Mouse (Mus musculus) spleen, adult 2 months (tissue): ENCODE data around the gene Smarca4. TPM values are rescaled to one million over a fixed set of nuclear protein-coding genes. Genes with fewer than 3 reads are reported as not detected.
"Not testable (repeated sequence)": the region's sequence is repeated elsewhere in the genome, so short reads cannot be mapped to it uniquely, and the experiment has no call there.

Experiments used
- DNase-seq, 2 experiments: peaks; one replicate each; pipeline versions ENCODE4 v3.0.0 to v3.0.0-alpha.2; 2012 to 2021; ENCODE audit warnings: low spot score in 2 of 2, low read depth in 1 of 2
- H3K27ac ChIP-seq: fragments of 200-500 bp; 2 replicates; pipeline ENCODE4 v1.5.1; 2012; ENCODE audit warnings: low read length, inconsistent platforms; ENCODE audit not compliant: insufficient read depth
- H3K27me3 ChIP-seq: fragments of 200-500 bp; 2 replicates; pipeline ENCODE4 v1.6.1; 2012; ENCODE audit warnings: mild to moderate bottlenecking, moderate library complexity, low read length, inconsistent platforms; ENCODE audit not compliant: control insufficient read depth, insufficient read depth
- H3K36me3 ChIP-seq: fragments of 200-500 bp; 2 replicates; pipeline ENCODE4 v1.6.1; 2012; ENCODE audit warnings: mild to moderate bottlenecking, low read length, inconsistent platforms; ENCODE audit not compliant: control insufficient read depth, insufficient read depth
- H3K4me1 ChIP-seq: fragments of 200-500 bp; 2 replicates; pipeline ENCODE4 v1.6.1; 2011; ENCODE audit warnings: inconsistent platforms; ENCODE audit not compliant: control insufficient read depth, insufficient read depth, insufficient read length
- H3K4me3 ChIP-seq: fragments of 200-500 bp; 2 replicates; pipeline ENCODE4 v1.5.1; 2011; ENCODE audit warnings: mild to moderate bottlenecking, inconsistent platforms; ENCODE audit not compliant: insufficient read depth, insufficient read length; ENCODE audit errors: extremely low read depth
- CTCF ChIP-seq: fragments of 200-500 bp; IDR thresholded peaks from 2 replicates; pipeline ENCODE4 v1.5.1; 2011; ENCODE audit warnings: mild to moderate bottlenecking, inconsistent platforms; ENCODE audit not compliant: insufficient read depth, insufficient read length, insufficient replicate concordance; ENCODE audit errors: extremely low read depth
- POLR2A ChIP-seq: fragments of 200-500 bp; IDR thresholded peaks from 2 replicates; pipeline ENCODE4 v1.6.1; 2011; ENCODE audit warnings: low read depth, low read length, inconsistent platforms
- WGBS: fragments of 180-500 bp; shearing (Covaris S2); methylation state at CpG from one replicate; pipeline ENCODE4 v1.1.7; 2018; 5-methylcytosine and 5-hydroxymethylcytosine counted together
- polyA plus RNA-seq: library from polyadenylated mRNA; depleted of rRNA; stranded (reverse); fragments of >200 nt; gene quantifications from 2 replicates; pipeline ENCODE4 v1.2.3, GENCODE M21; 2012

Smarca4 gene
- polyA plus RNA-seq, 1 experiment, result 30.2 TPM

- H3K27ac ChIP-seq, result no peak overlapping the region
- H3K27me3 ChIP-seq, result no peaks in the 10 kb centered on the region
- TF ChIP-seq CTCF (no peak), POLR2A (no peak)
- DNase-seq, result no peak
- H3K4me3 ChIP-seq, result no peak overlapping the region
- H3K36me3 ChIP-seq, result peaks cover 22% of the 10 kb centered on the region
- H3K4me1 ChIP-seq, result no peaks in the 10 kb centered on the region
Observed at GRCm38 (mm10) chr9:21694071-21694470, 78.1 kb downstream of the Smarca4 start.

GRCm38 (mm10) chr9:21695229-21695792, 79.3 kb downstream of the Smarca4 start:
- no peaks in the 10 kb centered on the region for H3K4me1 ChIP-seq
- peaks cover 27% of the 10 kb centered on the region for H3K36me3 ChIP-seq
- TF ChIP-seq POLR2A, result no peak
- TF ChIP-seq CTCF, result no peak
- WGBS, result 86% methylated on average over 5 of the region's 5 CpGs
- no peak overlapping the region for H3K27ac ChIP-seq
- no peak for DNase-seq
- no peaks in the 10 kb centered on the region for H3K27me3 ChIP-seq
- H3K4me3 ChIP-seq, result no peak overlapping the region

GRCm38 (mm10) chr9:21697121-21697520, 81.2 kb downstream of the Smarca4 start:
- no peak for TF ChIP-seq CTCF
- no peak for TF ChIP-seq POLR2A
- Histone ChIP-seq H3K4me1 (no peaks in the 10 kb centered on the region), H3K27me3 (no peaks in the 10 kb centered on the region), H3K27ac (no peak overlapping the region), H3K4me3 (no peak overlapping the region), H3K36me3 (peaks cover 36% of the 10 kb centered on the region)
- DNase-seq, result no peak
- WGBS, result 86% methylated on average over 6 of the region's 6 CpGs

GRCm38 (mm10) chr9:21699280-21699679, 83.3 kb downstream of the Smarca4 start:
- H3K27me3 ChIP-seq, H3K4me1 ChIP-seq, H3K4me3 ChIP-seq, H3K27ac ChIP-seq, DNase-seq: not testable (repeated sequence)
- H3K36me3 ChIP-seq, result peaks cover 39% of the 10 kb centered on the region
- WGBS, result 90% methylated on average over 6 of the region's 6 CpGs

- Histone ChIP-seq H3K36me3 (peaks cover 41% of the 10 kb centered on the region), H3K4me3 (no peak overlapping the region), H3K27me3 (no peaks in the 10 kb centered on the region), H3K27ac (no peak overlapping the region), H3K4me1 (no peaks in the 10 kb centered on the region)
- TF ChIP-seq CTCF (no peak), POLR2A (no peak)
- WGBS, result 99% methylated on average over 14 of the region's 14 CpGs
- no peak for DNase-seq
Observed at GRCm38 (mm10) chr9:21701091-21701490, 85.1 kb downstream of the Smarca4 start.

- Histone ChIP-seq H3K27ac (no peak overlapping the region), H3K36me3 (peaks cover 38% of the 10 kb centered on the region), H3K4me1 (no peaks in the 10 kb centered on the region), H3K4me3 (no peak overlapping the region), H3K27me3 (no peaks in the 10 kb centered on the region)
- TF ChIP-seq POLR2A (no peak), CTCF (no peak)
- 95% methylated on average over 7 of the region's 7 CpGs for WGBS
- no peak for DNase-seq
Observed at GRCm38 (mm10) chr9:21703494-21703893, 87.5 kb downstream of the Smarca4 start.

- no peak overlapping the region for H3K27ac ChIP-seq
- peaks cover 23% of the 10 kb centered on the region for H3K36me3 ChIP-seq
Observed at GRCm38 (mm10) chr9:21706085-21706484, 90.1 kb downstream of the Smarca4 start.

More at GRCm38 (mm10) chr9:21706085-21706484, 90.1 kb downstream of the Smarca4 start:
- H3K4me3 ChIP-seq, result no peak overlapping the region
- no peaks in the 10 kb centered on the region for H3K4me1 ChIP-seq
- WGBS, result 91% methylated on average over 4 of the region's 4 CpGs
- TF ChIP-seq CTCF (no peak), POLR2A (no peak)
- no peak for DNase-seq
- no peaks in the 10 kb centered on the region for H3K27me3 ChIP-seq
